7 mouse cellular contexts compared by ENCODE assay signal in genomic region chr1:153750054-153750453, GRCm38 (mm10). TPM values are rescaled to one million over a fixed set of nuclear protein-coding genes. Genes with fewer than 3 reads are reported as not detected.
DNase-seq lines count a peak whose midpoint lies in the region.

No protein-coding gene starts in this region.

- peak; percentile 49 to 51 for DNase-seq in spleen, postnatal 10 days (ENCODE audit: low spot score in 2 of 2)
- DNase-seq in spleen, postnatal 14 days (ENCODE audit: low spot score in 2 of 2) = no peak
- DNase-seq in hindbrain, embryonic 10.5 days (ENCODE audit: low spot score) = no peak
- DNase-seq in ovary, postnatal 36 days (ENCODE audit: low spot score) = no peak
- no peak for DNase-seq in frontal cortex, adult 2 months (ENCODE audit: extremely low spot score in 1 of 2, low spot score in 1 of 2)
- no peak for DNase-seq in urinary bladder, postnatal 36 days (ENCODE audit: low spot score in 2 of 2)

- 75% methylated on average over 6 of the region's 6 CpGs for WGBS in hindbrain, embryonic 10.5 days
- WGBS in macrophage (ENCODE audit: missing documents) = 56% methylated on average over 6 of the region's 6 CpGs

- H3K4me3 ChIP-seq in hindbrain, embryonic 10.5 days = peak overlapping the region; percentile 53
- H3K4me3 ChIP-seq in macrophage (ENCODE audit: inconsistent target) = no peak overlapping the region

- peak overlapping the region; percentile 94 for H3K27ac ChIP-seq in hindbrain, embryonic 10.5 days
- peak overlapping the region; percentile 82 for H3K27ac ChIP-seq in macrophage

- peaks cover 16% of the 10 kb centered on the region for H3K36me3 ChIP-seq in hindbrain, embryonic 10.5 days
- peaks cover 14% of the 10 kb centered on the region; the same call in 1 of the 2 replicates for H3K36me3 ChIP-seq in macrophage (ENCODE audit: inconsistent target)

- H3K4me1 ChIP-seq in hindbrain, embryonic 10.5 days (replicated peaks) = peaks cover 44% of the 10 kb centered on the region

- peaks cover 32% of the 10 kb centered on the region for H3K79me2 ChIP-seq in macrophage (ENCODE audit: inconsistent target)

- no peaks in the 10 kb centered on the region for H3K9me3 ChIP-seq in hindbrain, embryonic 10.5 days

- H3K27me3 ChIP-seq in hindbrain, embryonic 10.5 days (ENCODE audit: insufficient read depth, poor library complexity, severe bottlenecking) = peaks cover 16% of the 10 kb centered on the region

RNA-seq across cellular contexts. Expression of gene Rnasel, which starts 0.8 kb away (rescaled TPM):
- 12.6 and 23.7 TPM in 2 replicates for polyA plus RNA-seq in hindbrain, embryonic 10.5 days (2016; fragmentation: Nextera tagmentation; extraction: Ambion mirVana)
- total RNA-seq in macrophage (2018; cell fraction: chromatin; rRNA removed) = 100 to 1,000 TPM in 20 of 26 experiments, 10 to 100 TPM in 6; 49.0 to 419 (median 192) TPM
- total RNA-seq in macrophage (2018; cell fraction: cytosol; rRNA removed) = 100 to 1,000 TPM in 25 of 26 experiments, 10 to 100 TPM in 1; 83.8 to 308 (median 169) TPM
- total RNA-seq in macrophage (2018; cell fraction: nucleus; rRNA removed) = 100 to 1,000 TPM in 25 of 26 experiments, 10 to 100 TPM in 1; 86.5 to 468 (median 181) TPM
- 147 to 181 TPM (median 163 TPM) in 3 replicates for polyA plus RNA-seq in macrophage (2018)
- 18.4 and 21.6 TPM in 2 replicates for polyA plus RNA-seq in frontal cortex, adult 2 months (2012; rRNA removed)

RNA-seq across cellular contexts. Expression of gene Rgs16, which starts 9.9 kb away (rescaled TPM):
- 18.9 and 21.1 TPM in 2 replicates for polyA plus RNA-seq in hindbrain, embryonic 10.5 days (2016; fragmentation: Nextera tagmentation; extraction: Ambion mirVana)
- total RNA-seq in macrophage (2018; cell fraction: chromatin; rRNA removed) = under 1 TPM in 9 of 26 experiments, not detected in 17; 0.25 to 0.87 (median 0.36) TPM
- under 1 TPM in 22 of 26 experiments, not detected in 4; 0.04 to 0.99 (median 0.17) TPM for total RNA-seq in macrophage (2018; cell fraction: cytosol; rRNA removed)
- 1 to 10 TPM in 1 of 26 experiments, under 1 TPM in 13, not detected in 12; 0.18 to 1.3 (median 0.31) TPM for total RNA-seq in macrophage (2018; cell fraction: nucleus; rRNA removed)
- 0.11 to 1.2 TPM (median 0.14 TPM) in 3 replicates for polyA plus RNA-seq in macrophage (2018)
- polyA plus RNA-seq in frontal cortex, adult 2 months (2012; rRNA removed) = 9.4 and 11.2 TPM in 2 replicates

Comparison
In these comparisons a context has a peak if more than half of its experiments do, and no peak if none do; other contexts are left out.
1. DNase-seq: peak in spleen, postnatal 10 days (2 of 2); none in spleen, postnatal 14 days (0 of 2), hindbrain, embryonic 10.5 days (single experiment), ovary, postnatal 36 days (single experiment), frontal cortex, adult 2 months (0 of 2) and urinary bladder, postnatal 36 days (0 of 2).